Mouse (Mus musculus) ovary, postnatal 10 days (tissue): ENCODE measurements at regions not wholly inside any gene's neighbourhood (a gene's known extent, or its start where the extent isn't known, plus 50 kb on each side); places are given as distances from the start of the nearest gene placed in this dataset.
"Not testable (repeated sequence)": the region's sequence is repeated elsewhere in the genome, so short reads cannot be mapped to it uniquely, and the experiment has no call there.

ENCODE experiments used
- DNase-seq: peaks from one replicate; pipeline ENCODE4 v3.0.0; 2022; ENCODE audit warnings: low spot score

DNA sequence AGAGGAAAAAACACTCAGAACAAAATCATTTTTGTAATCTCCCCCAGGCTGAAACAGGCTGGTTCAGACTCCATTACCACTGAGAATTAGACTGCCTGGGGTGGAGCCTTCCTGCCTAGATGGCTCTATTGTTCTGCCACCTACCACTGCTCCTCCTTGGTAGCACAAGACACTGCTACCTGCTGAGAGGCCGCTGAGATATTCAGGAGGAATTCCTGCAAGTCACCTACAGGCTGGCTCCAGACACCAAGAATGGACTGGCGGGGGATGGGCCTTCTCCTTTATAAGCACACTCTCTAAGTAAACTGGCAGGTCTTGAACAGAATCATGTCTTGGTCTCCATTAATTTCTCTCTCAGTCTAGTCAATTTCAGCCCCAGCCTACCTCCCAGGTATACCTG lies 3289.4 kb downstream of the Gm37988 start:
- no peak for DNase-seq

DNA sequence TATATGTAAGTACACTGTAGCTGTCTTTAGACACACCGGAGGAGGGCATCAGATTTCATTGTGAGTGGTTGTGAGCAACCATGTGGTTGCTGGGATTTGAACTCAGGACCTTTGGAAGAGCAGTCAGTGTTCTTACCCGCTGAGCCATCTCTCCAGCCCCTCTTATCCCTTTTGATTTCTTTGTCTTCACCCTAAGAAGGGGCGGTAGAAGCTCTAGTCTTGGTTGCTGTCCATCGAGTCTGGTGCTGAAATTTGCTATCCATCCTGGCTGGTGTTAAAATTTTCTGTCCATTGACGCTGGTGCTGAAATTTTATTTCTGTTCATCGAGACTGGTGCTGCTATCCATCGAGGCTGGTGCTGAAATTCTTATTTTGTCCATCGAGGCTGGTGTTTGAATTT lies 3290.9 kb upstream of the A830018L16Rik start:
- peak; percentile 2 for DNase-seq

DNA sequence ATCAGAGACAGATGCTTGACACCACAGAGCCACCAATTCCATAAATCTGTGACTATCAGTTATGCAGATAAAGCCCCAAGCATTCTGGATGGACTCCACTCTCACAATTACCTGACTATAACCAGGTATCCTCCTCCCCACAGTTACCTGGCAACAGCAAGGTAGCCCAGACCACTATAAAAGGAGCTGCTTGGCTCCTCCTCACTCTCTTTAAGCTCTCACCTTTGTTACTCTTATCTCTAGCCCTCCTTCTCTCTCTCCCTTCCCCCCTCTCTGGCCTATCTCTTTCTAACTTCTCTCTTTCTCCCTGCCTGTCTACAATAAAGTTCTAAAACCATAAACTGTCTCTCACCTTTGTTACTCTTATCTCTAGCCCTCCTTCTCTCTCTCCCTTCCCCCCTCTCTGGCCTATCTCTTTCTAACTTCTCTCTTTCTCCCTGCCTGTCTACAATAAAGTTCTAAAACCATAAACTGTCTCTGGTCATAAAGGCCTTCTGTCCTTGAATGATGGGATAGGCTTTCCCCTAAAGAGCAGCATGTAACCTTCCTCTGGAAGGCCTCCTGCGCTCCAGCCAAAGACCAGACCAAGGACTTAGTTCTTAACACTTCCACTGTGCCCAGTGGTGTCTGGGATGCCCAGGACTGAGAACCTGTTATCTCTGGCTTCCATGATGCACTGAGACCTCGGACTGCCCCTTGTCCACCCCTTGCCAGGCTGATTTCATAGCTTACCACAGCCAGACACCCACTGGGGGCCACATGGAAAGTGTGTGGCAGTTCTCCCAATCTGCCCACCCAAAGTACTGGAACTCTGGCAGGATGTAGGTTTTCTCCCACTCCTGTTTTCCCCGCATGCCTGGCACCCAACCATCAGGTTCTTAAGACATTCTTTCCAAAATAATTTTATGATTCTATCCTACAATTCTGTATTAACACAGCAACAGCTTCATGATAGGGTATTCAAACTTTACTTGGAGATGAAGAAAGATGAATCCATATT lies 3279.2 kb upstream of the A830018L16Rik start:
- not testable (repeated sequence) for DNase-seq

DNA sequence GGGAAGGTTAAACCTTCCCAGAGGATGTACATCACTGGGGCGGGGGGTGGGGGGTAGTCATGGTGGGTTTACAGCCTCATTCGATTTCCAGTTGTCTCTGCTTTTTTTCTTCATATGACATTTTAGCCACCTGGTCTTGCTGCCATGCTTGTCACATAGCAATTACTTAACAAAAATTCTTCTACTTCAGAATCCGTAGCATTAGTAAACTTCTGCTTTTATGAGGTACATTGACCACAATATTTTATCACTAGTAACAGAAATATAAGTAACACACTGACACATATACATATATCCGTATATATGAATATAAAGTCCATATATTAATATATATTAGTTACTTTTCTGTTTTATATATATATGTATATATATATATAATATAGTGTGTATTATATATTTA lies 3271.3 kb upstream of the A830018L16Rik start:
- no peak for DNase-seq

DNA sequence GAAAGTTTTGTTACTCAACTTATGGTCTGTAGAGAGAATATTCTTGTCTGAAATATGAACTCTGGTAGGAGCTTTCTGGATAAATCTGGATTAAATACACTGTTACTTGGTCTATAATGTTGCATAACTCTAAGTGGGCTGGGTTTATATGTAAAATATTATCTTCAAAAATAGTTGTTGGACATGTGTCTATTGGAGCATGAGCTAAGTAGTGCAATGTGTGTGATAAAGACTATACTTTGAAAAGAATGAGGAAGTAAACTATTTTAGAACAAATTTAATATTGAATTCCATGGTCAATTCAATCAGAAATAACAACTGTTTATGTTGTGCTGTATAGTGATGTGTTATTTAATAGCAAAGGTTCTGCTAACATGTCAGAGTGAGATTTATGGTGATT lies 3240.7 kb upstream of the A830018L16Rik start:
- no peak for DNase-seq
